Mouse (Mus musculus) retina, adult 2 months (tissue): ENCODE measurements around the gene Dph1.
"Not testable (repeated sequence)": the region's sequence is repeated elsewhere in the genome, so short reads cannot be mapped to it uniquely, and the experiment has no call there.

Source experiments
- DNase-seq: peaks from one replicate; pipeline ENCODE4 v3.0.0-alpha.2; 2012; ENCODE audit warnings: low read depth, low spot score

Gene Dph1

DNA sequence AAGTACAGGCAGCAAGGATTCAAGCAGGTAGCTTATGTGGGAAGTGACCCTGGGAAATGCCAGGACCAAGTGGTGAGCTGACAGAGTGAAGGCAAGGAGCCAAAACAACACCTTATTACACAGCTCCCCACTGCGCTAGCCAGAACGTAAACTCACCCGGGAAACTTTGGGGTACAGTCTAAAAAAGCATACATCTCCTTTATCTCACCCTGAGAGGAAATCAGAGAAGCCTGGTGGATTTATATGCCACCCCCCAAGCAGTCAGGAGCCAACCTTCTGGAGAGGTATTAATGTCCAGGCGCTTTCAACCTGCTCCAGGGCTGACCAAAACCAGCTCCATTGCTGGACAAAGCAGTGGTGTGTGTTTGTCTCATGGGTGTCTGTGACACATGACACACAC lies 12.9 kb upstream of the Dph1 start:
- DNase-seq, result no peak

DNA sequence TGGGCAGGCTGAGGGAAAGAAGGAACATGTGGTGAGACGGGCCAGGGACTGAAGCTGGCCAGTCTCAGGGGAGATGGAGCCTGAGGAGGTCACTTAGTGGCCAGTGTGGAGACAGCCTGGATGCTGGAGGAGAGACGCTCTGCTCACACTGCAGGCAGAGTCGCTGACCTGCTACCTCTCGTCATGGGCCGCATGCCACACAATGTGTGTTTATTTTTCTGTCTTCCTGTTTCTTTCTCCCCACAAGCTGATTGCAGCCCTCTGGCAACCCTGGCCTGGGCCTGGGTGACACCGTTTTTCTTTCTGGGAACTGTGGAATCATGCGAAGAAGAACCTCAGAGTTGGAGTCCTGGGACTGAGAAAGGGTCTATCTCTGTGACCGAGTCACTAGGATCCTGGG lies 10.7 kb upstream of the Dph1 start:
- no peak for DNase-seq

DNA sequence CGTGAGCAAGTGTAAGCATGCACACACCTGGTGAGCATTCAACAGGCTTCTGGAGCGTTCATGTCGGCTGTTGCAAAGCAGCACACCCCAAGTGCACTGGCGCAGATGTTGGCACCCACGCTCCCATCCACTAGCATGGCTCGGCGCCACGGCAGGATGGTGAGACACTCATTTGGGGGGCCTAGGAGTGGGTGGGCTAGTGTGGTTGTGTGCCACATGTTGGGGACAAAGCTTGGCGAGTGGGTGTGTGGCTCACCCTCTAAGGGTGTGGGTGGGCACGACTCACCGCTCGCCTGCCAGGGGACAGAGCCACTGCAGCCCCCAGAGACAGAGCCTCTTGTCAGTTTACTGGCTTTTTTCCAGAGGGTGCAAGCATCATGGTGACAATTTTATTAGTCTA lies 9.9 kb upstream of the Dph1 start:
- DNase-seq, result no peak

DNA sequence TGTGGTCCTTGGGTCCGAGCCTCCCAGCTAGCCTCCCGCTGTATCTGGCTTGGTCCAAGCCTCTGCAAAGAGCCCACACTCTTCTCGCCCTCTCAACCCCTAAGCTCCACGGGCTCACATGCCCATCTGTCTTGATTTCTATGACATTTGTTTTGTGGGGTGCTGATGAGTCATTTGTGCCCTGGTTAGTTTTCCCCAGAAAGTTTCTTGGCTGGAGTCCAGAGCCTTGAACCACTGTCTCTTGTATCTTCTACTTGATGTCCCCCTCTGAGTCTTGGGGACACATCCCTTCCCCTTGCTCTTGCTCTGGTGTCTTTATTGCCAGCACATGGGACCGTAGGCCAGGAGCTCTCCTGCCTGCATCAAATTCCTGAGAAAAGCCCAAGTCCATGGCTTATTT lies 8.9 kb upstream of the Dph1 start:
- no peak for DNase-seq

DNA sequence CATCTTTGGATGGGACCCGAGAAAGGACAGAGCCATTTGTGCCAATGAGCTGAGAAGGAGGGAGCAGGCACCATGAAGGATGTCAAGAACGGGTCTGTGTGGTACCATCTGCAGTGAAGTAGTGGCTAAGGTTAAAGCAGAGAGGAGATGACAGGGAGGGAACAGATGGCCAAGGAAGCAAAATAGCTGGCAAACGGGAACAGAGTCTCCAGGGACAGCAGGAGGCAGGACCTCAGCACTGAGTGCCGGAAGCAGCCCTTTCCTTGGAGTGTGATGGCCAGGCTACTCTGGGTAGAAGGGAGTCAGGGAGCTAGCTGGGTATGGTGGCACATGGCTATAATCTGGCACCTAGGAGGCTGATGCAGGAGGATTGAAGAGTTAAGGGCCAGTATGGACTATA lies 7.8 kb upstream of the Dph1 start:
- no peak for DNase-seq

DNA sequence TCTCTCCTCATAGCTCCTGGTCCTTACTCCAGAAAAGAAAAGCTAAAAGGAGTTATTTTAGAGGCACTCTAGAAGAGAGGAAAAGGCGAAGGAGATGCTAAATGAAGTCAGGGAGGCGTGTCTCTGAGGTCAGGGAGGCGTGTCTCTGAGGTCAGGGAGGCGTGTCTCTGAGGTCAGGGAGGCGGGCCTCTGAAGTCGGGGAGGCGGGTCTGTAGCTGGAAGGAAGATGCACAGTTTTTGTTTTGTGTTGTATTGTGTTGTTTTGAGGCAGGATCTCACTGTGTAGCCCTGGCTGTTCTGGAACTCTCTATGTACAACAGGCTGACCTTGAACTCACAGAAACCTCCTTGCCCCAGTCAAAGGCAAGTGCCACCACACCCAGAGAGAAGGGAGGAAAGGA lies 6.9 kb upstream of the Dph1 start:
- DNase-seq, result no peak

DNA sequence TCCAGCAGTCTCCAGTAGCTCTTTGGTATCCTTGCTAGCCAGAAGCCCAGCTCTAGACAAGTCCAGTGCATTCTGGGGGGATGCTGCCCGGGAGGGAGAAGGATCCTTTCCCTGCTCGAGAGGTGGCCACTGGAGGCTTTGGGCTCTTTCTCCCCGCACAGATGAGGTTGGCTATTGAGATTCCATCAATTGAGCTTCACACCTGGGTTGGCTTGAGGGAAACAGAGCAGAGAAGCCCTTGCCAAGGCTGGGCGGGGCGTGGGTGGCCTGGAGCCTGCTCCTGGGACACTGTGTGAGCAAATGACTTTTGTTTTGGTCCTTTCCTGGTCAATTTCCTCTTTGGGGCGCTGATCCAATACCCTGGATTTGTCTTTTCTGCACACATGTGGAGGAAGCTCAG lies 5.1 kb upstream of the Dph1 start:
- no peak for DNase-seq

DNA sequence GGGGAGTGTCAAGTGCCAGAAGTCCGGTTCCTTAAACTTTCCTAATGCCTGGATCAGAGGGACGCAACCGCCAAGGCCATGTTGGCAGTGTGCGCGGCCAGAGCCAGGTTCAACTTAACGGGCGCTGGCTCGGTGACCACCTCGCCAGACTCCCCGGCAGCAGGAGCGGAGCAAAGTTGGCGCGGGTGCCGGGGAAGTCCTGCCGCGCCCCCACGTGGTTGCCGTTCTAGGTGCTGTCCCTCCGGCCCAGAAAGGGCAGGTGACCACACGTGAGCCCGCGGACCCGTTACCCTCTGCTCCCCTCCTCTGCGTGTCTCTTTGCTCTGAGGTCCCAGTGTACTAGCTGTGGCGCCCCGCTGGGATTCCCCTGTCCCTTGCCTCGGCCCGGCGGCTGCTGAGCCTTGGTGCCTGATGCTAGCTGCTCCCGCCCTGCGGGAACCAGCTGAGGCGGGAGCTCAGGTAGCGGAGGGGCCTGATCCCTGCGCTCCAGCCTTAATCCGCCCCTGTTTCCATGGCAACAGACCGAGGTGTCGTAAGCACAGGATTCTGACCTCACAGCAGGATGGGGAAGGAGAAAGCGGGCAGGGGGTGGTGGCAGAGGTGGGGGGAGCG lies 3.9 kb upstream of the Dph1 start:
- DNase-seq, result peak; percentile 67

DNA sequence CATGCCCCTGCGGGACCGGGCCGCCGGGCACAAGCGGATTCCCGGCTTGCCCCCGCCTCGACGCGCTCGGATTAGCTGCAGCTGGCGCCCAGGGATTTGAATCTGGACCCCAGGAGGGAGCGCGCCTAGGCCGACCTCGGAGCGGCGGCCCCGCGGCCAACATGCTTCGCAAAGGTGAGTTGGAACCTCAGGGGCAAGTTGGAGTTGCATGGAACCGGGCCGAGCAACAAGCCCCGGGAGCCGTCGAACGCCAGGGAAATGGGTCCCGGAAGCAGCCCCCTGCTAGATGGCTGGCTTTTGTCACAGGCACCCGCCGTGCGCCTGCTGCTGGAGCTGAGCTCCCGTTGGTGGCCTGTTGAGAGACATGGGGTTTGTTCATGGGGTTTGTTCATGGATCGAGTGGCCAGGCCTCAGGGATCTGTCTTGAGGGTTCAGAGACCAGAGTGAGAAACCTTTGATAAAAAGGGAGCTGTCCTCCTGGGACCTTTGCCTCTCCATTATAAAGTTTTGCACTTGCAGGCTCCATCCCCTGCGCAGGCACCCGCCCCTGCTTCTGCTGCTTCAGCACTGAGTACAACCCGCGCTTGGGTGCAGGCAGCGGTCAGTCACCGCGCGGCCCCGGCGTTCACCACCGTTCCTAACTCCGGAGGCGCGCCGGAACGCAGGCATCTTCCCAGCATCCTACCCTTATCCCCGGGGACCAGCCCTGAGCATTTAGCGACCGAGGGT lies 3.2 kb upstream of the Dph1 start:
- no peak for DNase-seq

DNA sequence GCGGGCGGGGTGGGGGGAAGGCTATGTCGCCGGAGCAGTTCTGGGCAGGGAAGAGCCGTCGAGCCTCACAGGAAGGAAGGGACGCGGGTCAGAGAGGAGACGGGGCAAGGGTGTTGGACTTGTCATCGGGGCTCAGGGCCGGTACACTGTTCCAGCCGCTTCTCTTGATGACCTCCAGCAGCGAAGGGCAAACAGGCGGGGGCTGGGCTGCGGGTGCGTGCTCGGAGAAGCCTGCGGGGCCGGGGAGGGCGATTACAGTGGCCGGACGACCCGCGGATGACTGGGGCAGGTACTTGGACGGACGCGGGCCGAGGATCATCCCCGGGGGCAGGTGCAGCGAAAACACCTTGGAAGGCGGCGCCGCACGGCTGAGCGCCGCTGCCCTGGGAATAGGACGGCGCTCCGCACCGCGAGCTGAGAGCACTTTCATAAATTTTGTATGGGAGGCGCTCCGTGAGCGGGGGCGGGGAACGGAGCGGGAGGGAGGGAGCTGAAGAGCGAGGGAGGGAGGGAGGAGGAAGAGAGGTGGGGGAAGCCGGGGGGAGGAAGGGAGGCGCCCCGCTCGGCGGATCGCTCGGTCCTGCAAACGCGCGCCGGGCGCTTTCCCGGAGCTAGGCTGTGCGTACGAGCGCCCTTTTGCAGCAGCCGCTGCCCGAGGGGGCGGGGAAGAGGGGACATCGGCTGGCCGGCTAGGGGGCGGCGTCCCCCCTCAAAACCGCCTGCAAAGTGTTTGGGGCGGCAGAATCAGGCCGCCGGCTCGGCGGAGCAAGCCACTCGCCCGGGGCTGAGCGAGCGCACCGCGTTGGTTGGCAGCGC lies 2.4 kb upstream of the Dph1 start, which contains the start of gene Rtn4rl1:
Gene Rtn4rl1, plus strand, starts transcription at position 528 of the 816 bp plus-strand sequence.
- DNase-seq, result no peak

DNA sequence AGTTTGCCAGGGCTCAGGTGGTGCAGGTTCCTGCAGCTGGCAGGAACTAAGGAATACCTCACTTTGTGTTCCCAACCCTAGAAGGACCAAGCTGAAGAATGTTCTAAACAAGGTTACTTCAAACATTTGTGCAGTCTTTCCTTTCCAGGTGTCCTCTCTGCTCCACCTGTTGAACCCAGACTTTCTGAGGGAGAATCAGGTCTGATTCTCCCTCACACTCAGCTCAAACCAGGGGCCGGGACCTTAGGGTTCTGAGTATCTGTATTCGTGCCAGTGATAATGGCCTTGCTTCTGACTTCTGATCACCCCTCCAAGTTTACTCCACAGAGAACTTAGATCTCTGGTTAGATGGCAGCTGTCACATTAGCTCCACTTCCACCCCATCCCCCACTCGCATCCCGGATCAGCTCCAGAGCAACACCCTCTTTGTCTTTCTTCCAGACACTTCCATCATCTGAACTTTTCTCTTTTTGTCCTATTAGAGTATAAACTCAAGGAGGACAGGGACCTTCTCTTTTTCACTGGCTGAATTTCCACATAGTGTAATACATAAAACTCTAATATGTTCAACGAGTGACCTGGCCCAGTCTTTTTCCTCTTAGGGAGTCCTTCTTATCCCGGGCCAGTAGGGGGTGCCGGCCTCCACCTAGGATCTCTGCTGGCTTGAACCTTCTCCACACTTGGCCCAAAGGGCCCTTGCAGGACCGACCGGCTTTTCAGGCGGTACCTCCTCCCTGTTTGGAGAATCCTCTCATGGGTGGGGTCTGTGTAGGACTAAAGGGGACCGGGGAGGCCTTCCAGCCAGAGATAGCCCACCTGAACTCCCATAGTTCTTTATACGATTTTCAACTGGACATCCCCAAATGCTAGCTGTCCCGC lies 1.5 kb upstream of the Dph1 start:
- DNase-seq, result no peak

DNA sequence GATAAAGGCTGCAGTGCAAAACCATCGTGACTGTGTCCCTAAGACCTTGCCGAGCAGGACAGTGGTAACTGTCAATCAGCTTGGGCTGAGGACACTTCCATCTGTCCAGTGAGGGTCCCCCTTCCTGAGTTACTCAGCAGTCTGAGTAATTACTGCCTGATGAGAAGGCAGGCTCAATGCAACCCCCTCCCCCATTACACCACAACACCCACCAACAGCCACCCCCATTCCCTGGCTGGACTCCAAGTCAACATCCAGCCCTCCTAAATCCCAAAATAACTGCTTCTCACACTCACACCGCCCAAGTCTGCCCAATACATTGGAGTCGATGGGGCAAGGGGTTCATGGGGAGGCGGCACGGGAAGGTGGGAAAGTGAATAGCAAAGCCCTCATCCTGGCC lies 800 bp upstream of the Dph1 start:
- DNase-seq, result no peak

DNA sequence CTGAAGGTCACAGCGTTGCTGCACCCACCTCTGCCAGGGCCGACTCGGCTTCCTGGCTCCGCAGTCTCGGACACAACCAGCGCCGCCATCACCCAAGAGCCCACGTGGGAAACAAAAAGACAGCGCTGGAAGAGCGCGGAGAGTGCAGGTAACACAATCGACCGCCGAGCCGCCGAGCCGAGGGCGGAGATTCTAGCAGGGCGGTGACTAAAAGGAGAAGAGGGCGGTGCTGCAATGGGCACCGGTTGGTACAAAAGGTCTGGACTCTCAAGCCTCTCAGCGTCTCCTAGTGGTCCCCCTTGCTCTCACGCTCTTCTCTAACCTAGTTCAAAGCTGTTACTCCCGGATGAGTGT lies 693 bp downstream of the Dph1 start:
- DNase-seq, result no peak

DNA sequence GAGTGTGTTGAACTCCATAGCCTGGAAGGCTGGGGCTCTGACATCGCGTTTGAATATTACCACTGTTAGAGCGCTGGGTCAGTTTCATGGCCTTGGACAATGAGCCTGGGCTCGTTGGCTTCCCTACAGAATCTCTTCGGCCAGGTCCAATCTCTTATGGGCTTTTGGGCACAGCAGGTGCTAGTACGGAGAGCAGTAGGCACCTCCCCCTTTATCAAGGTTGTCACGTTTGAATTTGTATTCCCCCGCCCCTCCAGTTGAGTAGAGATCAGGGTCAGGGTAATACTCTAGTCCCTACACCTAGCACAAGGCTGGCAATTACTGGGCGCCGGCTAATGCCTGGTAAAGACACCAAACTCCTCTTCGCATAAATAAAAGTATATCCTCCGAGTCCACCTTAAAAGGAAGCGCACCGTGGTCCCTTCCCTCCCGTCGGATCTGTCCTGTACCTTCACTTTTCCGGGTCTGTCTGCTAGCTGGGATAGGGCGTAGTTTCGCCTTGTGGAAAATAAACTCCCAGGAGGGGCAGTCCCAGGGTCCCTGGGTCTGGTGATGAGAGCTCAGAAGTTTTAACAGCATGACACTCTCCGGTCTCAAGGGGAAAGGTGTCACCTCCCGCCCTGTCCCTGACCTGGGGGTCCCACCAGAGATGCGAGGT lies 1.2 kb downstream of the Dph1 start:
- DNase-seq, result no peak

DNA sequence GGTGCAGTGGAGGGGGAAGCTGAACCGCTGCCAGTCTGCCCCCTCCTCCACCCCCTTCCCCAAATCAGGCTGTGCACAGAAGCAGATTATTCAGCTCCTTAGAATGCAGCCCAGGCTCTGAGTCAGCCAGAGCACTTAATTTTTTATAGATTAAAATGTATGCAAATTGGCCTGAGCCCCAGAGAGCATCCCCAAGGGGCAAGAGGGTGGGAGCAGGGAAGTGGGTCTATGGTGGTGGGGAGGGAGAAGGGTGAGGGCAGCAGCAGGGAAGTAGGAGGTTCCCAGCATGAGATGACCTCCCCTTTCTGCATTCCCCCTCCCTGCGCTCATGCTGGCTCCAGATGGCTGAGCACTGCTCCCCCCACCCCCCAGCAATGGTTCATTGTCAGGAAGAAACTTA lies 6.1 kb downstream of the Dph1 start:
- no peak for DNase-seq

DNA sequence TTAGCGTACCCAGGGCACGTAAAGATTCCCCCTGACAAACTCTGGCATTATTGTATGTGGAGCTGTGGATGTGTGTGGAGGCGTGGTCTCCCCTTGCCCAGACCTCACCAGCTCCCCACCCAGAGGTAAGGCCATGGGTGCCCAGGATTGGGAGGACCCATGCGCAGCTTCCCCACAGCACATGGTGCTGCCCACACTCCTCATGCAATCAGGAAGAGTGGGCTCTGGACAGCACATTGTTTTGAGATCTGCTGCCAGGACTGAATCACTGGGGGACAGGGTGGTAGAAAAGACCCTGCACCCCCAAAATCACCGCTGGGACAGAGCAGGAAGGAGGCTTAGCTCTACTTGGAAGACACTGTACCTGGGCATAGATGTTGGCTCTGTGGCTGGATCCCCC lies 6.5 kb downstream of the Dph1 start:
- no peak for DNase-seq

DNA sequence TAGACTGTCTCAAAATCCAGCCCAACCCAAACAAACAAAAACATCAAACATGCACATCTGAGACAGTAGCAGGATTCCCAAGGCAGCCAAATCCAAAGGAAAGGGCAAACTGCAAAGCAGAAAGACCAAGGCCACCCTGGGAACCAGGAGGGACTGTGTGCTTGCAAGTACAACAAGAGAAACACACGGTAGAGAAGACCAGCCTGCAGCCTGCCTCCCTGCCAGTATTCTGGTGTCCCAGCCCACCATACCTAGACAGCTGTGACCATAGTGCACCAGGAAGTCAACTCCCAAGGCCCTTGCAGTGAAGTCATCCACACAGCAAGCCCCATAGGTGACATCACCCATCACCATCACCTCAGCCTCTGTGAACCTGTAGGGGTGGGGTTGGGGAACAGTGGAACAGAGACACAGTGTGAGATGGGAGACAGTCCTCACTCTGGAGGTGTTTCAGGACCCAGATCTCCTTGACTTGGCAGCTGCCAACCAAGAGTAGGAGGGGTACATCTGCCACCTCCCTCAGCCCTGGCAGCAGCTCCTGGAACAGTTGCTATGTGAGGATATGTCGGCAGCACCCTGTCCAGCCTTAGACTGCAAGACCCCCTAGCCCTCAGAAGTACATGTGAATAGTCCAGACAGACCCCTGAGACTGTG lies 7.0 kb downstream of the Dph1 start:
- no peak for DNase-seq

DNA sequence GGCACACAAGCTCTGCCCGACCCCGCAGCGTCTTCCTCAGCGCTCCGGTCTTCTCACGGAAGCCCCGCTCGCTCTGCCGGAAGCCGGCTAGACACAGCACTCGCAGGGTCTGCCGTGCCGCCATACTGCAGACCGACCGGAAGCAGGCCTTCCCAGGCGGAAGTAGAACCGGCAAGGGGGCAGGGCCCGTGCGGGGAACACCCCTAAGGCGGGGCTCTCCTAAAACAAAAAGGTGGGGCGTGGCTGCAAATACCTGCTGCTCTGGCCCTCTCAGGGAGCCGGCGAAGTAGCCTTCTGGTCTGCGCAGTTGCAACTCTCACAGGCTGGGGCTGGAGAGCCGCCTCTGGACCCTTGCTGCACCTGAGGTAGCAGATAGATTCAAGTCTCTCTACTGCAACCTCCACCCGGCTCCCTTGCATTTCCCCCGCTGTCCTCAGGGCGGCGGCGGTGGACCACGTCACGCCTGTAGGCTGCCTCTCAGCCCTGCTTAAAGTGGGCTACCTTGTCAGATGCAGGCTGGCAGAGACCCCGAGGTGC lies 12.3 kb downstream of the Dph1 start, which contains the start of gene Ovca2:
Gene Ovca2, minus strand, starts transcription at position 164 of the 537 bp plus-strand sequence.
- no peak for DNase-seq

DNA sequence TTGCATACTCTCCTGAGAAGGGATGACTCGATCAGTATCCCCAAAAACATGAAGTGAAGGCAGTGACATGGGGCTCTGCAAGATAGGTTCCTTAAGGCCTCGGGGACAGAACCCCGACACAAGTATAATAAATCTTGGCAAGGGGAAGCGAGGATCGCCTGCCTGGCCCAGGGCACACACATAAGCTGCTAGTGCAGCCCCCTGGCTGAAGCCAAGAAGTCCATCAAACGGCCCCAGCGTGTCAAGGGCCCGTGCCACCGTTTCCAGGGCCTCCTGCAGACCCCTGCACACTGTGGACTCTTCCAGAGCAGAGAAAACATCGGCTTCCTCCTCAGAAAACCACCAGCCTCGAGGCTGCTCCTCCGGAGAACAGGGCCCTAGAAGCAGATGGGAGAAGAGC lies 13.0 kb downstream of the Dph1 start:
- DNase-seq, result no peak

DNA sequence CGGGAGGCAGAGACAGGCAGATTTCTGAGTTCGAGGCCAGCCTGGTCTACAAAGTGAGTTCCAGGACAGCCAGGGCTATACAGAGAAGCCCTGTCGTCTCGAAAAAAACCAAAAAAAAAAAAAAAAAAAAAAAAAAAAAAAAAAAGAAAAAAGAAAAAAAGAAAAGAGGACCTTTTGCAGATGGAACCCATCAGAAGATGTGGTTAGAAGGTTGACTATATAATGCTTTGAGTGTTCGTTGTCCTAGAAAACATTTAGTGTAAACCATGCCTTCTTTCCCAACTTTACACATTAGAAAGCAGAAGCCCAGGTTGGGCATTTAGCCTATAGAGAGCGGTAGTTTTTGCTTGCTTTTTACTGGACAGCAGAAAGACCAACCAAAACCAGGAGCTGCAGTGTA lies 16.5 kb downstream of the Dph1 start:
- not testable (repeated sequence) for DNase-seq

DNA sequence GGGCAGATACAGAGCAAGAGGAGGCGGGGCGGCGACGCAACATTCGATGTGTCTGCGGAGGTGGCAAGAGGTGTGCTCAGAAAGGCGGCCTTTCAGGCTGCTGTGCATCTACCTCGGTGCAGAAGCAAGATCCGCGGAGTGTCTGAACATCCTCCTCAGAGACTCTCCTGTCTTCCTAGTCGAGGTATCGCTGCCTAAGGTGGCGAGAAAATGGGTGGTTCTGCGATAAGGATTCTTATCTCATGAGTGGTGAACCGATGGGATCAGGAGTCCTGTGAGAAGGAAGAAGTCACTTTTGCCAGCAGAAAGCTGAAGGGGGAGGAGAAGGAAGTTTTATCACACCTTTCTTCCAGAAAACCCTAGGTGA lies 17.3 kb downstream of the Dph1 start:
- DNase-seq, result no peak
